Mouse (Mus musculus) stomach, embryonic 14.5 days (tissue): ENCODE measurements around the gene St3gal3. TPM values are rescaled to one million over a fixed set of nuclear protein-coding genes. Genes with fewer than 3 reads are reported as not detected.

Source experiments
- ATAC-seq: fragments of 200-750 bp; cut with Nextera tagmentation; 2 replicates; pipeline ENCODE4 v1.8.0; 2017; ENCODE audit warnings: low read depth, moderate TSS enrichment; ENCODE audit not compliant: insufficient number of reproducible peaks, insufficient read depth, low FRiP score
- H3K27ac ChIP-seq: fragments of 300-500 bp; sonication (generic); 2 replicates; pipeline ENCODE4 v1.5.1; 2014; ENCODE audit warnings: mild to moderate bottlenecking, low read length, moderate library complexity, mixed read lengths
- H3K27me3 ChIP-seq: fragments of 300-500 bp; sonication (generic); 2 replicates; pipeline ENCODE4 v1.6.1; 2014; ENCODE audit warnings: low read length, control low read depth, mixed read lengths; ENCODE audit not compliant: control insufficient read depth, insufficient read depth
- H3K36me3 ChIP-seq: fragments of 300-500 bp; sonication (generic); 2 replicates; pipeline ENCODE4 v1.6.1; 2014; ENCODE audit warnings: mild to moderate bottlenecking, control low read depth, low read length, moderate library complexity, mixed read lengths; ENCODE audit not compliant: control insufficient read depth, insufficient read depth
- H3K4me1 ChIP-seq: fragments of 300-500 bp; sonication (generic); 2 replicates; pipeline ENCODE4 v1.6.1; 2014; ENCODE audit warnings: low read length, control low read depth, mixed read lengths; ENCODE audit not compliant: control insufficient read depth, insufficient read depth
- H3K4me2 ChIP-seq: fragments of 300-500 bp; sonication (generic); replicated peaks from 2 replicates; pipeline ENCODE4 v1.6.1; 2014; ENCODE audit warnings: low read depth, low read length, control low read depth
- H3K4me3 ChIP-seq: fragments of 300-500 bp; sonication (generic); 2 replicates; pipeline ENCODE4 v1.5.1; 2014; ENCODE audit warnings: low read depth, low read length, control low read depth
- H3K9ac ChIP-seq: fragments of 300-500 bp; sonication (generic); replicated peaks from 2 replicates; pipeline ENCODE4 v1.6.1; 2014; ENCODE audit warnings: low read depth, mild to moderate bottlenecking, control low read depth, low read length, moderate library complexity, mixed read lengths
- H3K9me3 ChIP-seq: fragments of 300-500 bp; sonication (generic); 2 replicates; pipeline ENCODE4 v1.6.1; 2016; ENCODE audit warnings: low read depth, low read length, control low read depth; ENCODE audit not compliant: control insufficient read depth
- WGBS: fragments of 180-500 bp; shearing (Covaris S2); extraction: QIAGEN DNeasy Blood & Tissue Kit; methylation state at CpG from one replicate; pipeline ENCODE4 v1.1.7; 2014; 5-methylcytosine and 5-hydroxymethylcytosine counted together
- polyA plus RNA-seq: library from polyadenylated mRNA; unstranded; fragments of >200 nt; fragmentation: Nextera tagmentation; extraction: Ambion mirVana; gene quantifications from 2 replicates; pipeline ENCODE4 v1.2.1, GENCODE M21; 2014

The St3gal3 gene
- polyA plus RNA-seq, 1 experiment from 2014 or later = 6.1 TPM

GRCm38 (mm10) chr4:117975820-117976219 is 158.9 kb downstream of the St3gal3 start:
- no peak overlapping the region for H3K4me2 ChIP-seq
- no peak for ATAC-seq
- H3K27ac ChIP-seq = no peak overlapping the region
- H3K9me3 ChIP-seq = no peaks in the 10 kb centered on the region
- H3K27me3 ChIP-seq = no peaks in the 10 kb centered on the region
- no peak overlapping the region for H3K4me3 ChIP-seq
- no peak overlapping the region for H3K9ac ChIP-seq
- no peaks in the 10 kb centered on the region; the same call in 1 of the 2 replicates for H3K4me1 ChIP-seq
- 58% methylated on average over 1 of the region's 1 CpGs for WGBS
- H3K36me3 ChIP-seq = no peaks in the 10 kb centered on the region

DNA sequence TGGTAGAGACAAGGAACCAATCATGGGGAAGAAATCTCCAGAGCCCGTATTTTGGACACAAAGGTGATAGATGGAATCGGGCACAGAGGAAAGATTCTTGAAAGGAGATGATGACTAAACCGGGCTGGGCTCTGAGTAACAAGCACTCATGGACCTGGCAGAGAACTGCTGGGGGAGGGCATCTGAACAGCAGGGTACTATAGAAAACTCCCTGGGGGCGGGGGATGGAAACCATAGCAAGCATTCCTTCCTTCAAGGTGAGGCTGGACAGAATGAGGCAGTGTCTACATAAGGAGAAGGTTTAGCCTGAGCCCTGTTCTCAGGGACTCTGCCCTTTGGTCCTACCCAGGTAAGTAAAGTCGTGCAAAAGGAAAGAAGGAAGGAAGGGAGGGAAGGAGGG is 160.0 kb downstream of the St3gal3 start:
- Histone ChIP-seq H3K9ac (no peak overlapping the region), H3K27me3 (no peaks in the 10 kb centered on the region), H3K4me3 (no peak overlapping the region), H3K4me1 (no peaks in the 10 kb centered on the region; the same call in 1 of the 2 replicates), H3K27ac (no peak overlapping the region), H3K36me3 (no peaks in the 10 kb centered on the region), H3K9me3 (no peaks in the 10 kb centered on the region), H3K4me2 (no peak overlapping the region)
- WGBS = 69% methylated on average over 5 of the region's 5 CpGs
- no peak for ATAC-seq

DNA sequence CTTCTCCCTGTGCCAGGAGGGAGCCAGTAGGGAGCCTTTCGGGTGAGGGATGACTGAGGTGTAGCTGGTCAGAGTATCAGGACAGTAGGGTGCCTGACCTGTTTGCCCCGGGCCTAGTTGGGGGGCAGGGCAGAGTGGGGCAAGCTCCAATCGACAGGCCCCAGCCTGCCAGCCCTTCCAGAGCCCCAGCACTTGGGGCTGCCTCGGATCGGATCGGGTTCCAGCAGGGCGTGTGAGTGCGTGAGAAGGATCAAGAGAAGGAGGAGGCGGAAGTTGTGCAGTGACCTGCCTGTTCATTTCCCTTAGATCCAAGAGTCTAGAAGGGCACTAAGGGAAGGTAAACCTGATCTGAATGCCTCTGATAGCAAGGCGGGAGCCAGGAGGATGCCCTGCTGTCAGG is 161.7 kb downstream of the St3gal3 start:
- no peak overlapping the region for H3K27ac ChIP-seq
- no peaks in the 10 kb centered on the region for H3K9me3 ChIP-seq
- no peak for ATAC-seq
- no peaks in the 10 kb centered on the region for H3K27me3 ChIP-seq
- no peak overlapping the region for H3K4me2 ChIP-seq
- WGBS = 37% methylated on average over 10 of the region's 10 CpGs
- H3K9ac ChIP-seq = no peak overlapping the region
- no peaks in the 10 kb centered on the region; the same call in 1 of the 2 replicates for H3K4me1 ChIP-seq
- no peaks in the 10 kb centered on the region for H3K36me3 ChIP-seq
- no peak overlapping the region for H3K4me3 ChIP-seq

DNA sequence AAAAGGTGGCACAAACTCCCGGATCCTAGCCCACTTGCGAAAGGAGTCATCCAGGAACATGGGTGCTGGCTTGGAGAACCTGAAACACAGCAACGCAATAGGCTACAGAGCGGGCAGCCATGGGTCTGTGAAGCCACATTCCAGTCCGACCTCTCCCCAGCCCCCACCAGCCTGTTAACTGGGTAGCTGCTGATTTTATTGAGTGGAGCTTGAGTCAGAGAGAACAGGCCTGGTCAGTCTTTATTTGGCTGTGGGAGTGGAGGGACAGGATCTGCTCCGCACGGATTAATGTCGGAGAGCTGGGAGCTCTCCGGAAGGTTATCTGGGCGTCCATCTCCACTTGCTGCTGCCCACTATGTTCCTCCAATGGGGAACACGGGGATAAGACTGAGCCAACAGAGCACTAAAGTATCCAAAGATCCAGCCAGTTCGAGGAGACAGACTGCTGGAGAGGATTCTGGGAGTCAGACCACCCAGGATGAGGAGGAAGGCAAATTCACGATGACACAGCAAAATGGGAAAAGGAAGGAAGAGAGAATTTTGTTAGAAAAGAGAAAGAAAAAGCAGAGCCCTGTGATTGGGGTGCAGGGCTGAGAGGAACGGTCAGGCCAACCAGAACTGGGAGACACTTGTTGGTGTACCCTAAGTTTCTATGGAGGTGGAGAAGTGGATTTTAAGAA is 170.2 kb downstream of the St3gal3 start:
- Histone ChIP-seq H3K9me3 (no peaks in the 10 kb centered on the region), H3K36me3 (no peaks in the 10 kb centered on the region), H3K4me2 (no peak overlapping the region), H3K27me3 (no peaks in the 10 kb centered on the region), H3K27ac (no peak overlapping the region), H3K4me3 (no peak overlapping the region), H3K4me1 (no peaks in the 10 kb centered on the region), H3K9ac (no peak overlapping the region)
- ATAC-seq = no peak
- WGBS = 56% methylated on average over 14 of the region's 14 CpGs

DNA sequence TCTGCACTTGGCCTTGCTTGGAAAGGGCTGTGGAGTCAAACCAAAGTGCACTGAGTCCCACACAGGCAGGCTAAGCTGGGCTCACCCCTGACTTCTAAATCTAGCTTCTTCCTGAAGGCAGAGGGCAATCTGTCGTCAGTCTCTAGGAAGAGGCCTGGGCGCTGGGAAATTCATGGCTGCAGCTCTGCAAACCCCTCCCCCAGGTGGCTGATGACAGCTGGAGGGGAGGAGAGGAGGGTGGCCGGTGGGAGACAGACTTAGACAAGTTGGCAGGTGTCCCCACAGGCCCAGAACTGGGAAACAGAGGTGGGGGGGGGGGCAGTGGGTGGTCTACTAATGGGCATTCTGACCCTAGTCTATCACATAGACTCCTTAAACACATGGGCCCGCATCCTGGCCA is 177.2 kb downstream of the St3gal3 start:
- H3K4me2 ChIP-seq = no peak overlapping the region
- WGBS = 42% methylated on average over 4 of the region's 4 CpGs
- ATAC-seq = no peak

DNA sequence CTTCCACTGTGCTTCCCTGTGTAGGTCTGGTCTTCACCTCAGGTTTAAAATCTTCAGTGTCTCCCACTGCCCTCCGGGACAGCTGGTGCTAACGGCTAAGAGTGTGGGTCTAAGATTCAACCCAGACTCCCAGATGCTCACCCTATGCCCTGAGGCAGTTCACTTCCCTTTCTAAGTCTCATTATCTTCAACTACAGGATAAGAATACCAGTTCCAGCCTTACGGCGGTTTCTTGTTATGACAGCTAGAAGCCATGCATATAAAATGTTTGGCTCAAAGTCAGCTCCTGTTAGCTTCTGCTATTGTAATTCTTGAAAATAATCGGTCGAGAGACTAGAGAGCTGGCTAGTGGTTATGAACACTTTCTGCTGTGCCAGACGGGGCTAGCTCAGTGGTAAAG is 187.2 kb downstream of the St3gal3 start:
- H3K9me3 ChIP-seq = no peaks in the 10 kb centered on the region
- WGBS = 64% methylated on average over 7 of the region's 7 CpGs
- no peaks in the 10 kb centered on the region for H3K27me3 ChIP-seq
- no peak overlapping the region for H3K4me3 ChIP-seq
- H3K27ac ChIP-seq = no peak overlapping the region
- H3K9ac ChIP-seq = no peak overlapping the region
- no peaks in the 10 kb centered on the region for H3K4me1 ChIP-seq
- no peak overlapping the region for H3K4me2 ChIP-seq
- ATAC-seq = no peak
- H3K36me3 ChIP-seq = no peaks in the 10 kb centered on the region

More for the DNA sequence above, 177.2 kb downstream of the St3gal3 start:
- Histone ChIP-seq H3K36me3 (no peaks in the 10 kb centered on the region; the same call in 1 of the 2 replicates), H3K9ac (no peak overlapping the region), H3K4me1 (no peaks in the 10 kb centered on the region), H3K27me3 (no peaks in the 10 kb centered on the region), H3K9me3 (no peaks in the 10 kb centered on the region), H3K4me3 (no peak overlapping the region), H3K27ac (no peak overlapping the region)

GRCm38 (mm10) chr4:117946639-117947305 is 187.9 kb downstream of the St3gal3 start:
- H3K4me1 ChIP-seq = no peaks in the 10 kb centered on the region
- H3K27me3 ChIP-seq = no peaks in the 10 kb centered on the region
- no peaks in the 10 kb centered on the region for H3K36me3 ChIP-seq
- no peak for ATAC-seq
- H3K4me3 ChIP-seq = no peak overlapping the region
- no peak overlapping the region for H3K9ac ChIP-seq
- WGBS = 59% methylated on average over 11 of the region's 11 CpGs
- no peaks in the 10 kb centered on the region for H3K9me3 ChIP-seq
- no peak overlapping the region for H3K27ac ChIP-seq
- no peak overlapping the region for H3K4me2 ChIP-seq

GRCm38 (mm10) chr4:117943317-117943716 is 191.4 kb downstream of the St3gal3 start:
- no peak overlapping the region for H3K4me2 ChIP-seq
- ATAC-seq = no peak
- no peaks in the 10 kb centered on the region for H3K27me3 ChIP-seq
- WGBS = 15% methylated on average over 5 of the region's 5 CpGs
- H3K4me3 ChIP-seq = no peak overlapping the region
- no peaks in the 10 kb centered on the region for H3K4me1 ChIP-seq
- H3K36me3 ChIP-seq = no peaks in the 10 kb centered on the region
- H3K9ac ChIP-seq = no peak overlapping the region
- no peak overlapping the region for H3K27ac ChIP-seq
- H3K9me3 ChIP-seq = no peaks in the 10 kb centered on the region
